Mouse (Mus musculus) midbrain, embryonic 15.5 days (tissue): ENCODE measurements around the gene Klra3. TPM values are rescaled to one million over a fixed set of nuclear protein-coding genes. Genes with fewer than 3 reads are reported as not detected.
"Not testable (repeated sequence)": the region's sequence is repeated elsewhere in the genome, so short reads cannot be mapped to it uniquely, and the experiment has no call there.

ENCODE experiments used
- ATAC-seq: fragments of 200-750 bp; cut with Nextera tagmentation; replicated peaks from 2 replicates; pipeline ENCODE4 v1.8.0; 2017; ENCODE audit warnings: moderate TSS enrichment
- H3K27ac ChIP-seq: fragments of 300-500 bp; sonication (generic); 2 replicates; pipeline ENCODE4 v1.5.1; 2015; ENCODE audit warnings: mild to moderate bottlenecking, inconsistent platforms
- H3K27me3 ChIP-seq: fragments of 300-500 bp; sonication (generic); replicated peaks from 2 replicates; pipeline ENCODE4 v1.6.1; 2015; ENCODE audit warnings: inconsistent platforms
- H3K36me3 ChIP-seq: fragments of 300-500 bp; sonication (generic); replicated peaks from 2 replicates; pipeline ENCODE4 v1.6.1; 2015; ENCODE audit warnings: inconsistent platforms
- H3K4me1 ChIP-seq: fragments of 300-500 bp; sonication (generic); 2 replicates; pipeline ENCODE4 v1.6.1; 2015; ENCODE audit warnings: inconsistent platforms
- H3K4me2 ChIP-seq: fragments of 300-500 bp; sonication (generic); 2 replicates; pipeline ENCODE4 v1.6.1; 2015; ENCODE audit warnings: inconsistent platforms, mild to moderate bottlenecking, moderate library complexity
- H3K4me3 ChIP-seq: fragments of 300-500 bp; sonication (generic); 2 replicates; pipeline ENCODE4 v1.5.1; 2015; ENCODE audit warnings: mild to moderate bottlenecking, inconsistent platforms
- H3K9ac ChIP-seq: fragments of 300-500 bp; sonication (generic); 2 replicates; pipeline ENCODE4 v1.6.1; 2015; ENCODE audit warnings: mild to moderate bottlenecking, inconsistent platforms
- H3K9me3 ChIP-seq: fragments of 300-500 bp; sonication (generic); 2 replicates; pipeline ENCODE4 v1.6.1; 2016; ENCODE audit warnings: inconsistent platforms
- WGBS: fragments of 180-500 bp; shearing (Covaris S2); methylation state at CpG from one replicate; pipeline ENCODE4 v1.1.7; 2015; ENCODE audit warnings: mixed read lengths; 5-methylcytosine and 5-hydroxymethylcytosine counted together
- polyA plus RNA-seq: library from polyadenylated mRNA; unstranded; fragments of >200 nt; fragmentation: Nextera tagmentation; extraction: Ambion mirVana; gene quantifications from 2 replicates; pipeline ENCODE4 v1.2.1, GENCODE M21; 2015

The Klra3 gene
- not detected in 2 replicates for polyA plus RNA-seq

DNA sequence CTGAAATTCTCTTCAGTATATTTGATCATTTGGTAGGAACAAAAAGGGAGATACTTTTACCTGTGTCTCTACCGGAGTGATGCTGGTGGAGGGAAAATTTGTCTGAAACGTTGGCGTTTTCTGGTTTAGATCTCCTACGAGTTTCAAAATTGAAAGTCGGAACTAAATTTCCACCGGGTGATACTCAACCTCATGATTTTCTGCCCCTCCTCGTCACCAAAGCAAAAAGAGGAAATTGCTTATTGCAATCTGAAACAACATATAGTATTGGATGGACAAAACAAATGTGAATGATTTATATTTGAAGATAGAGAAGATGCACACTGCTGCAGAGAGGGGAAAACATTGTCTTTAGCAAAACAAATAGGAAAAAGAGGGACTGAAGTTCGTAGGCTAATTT, at the start of gene Klra3:
Klra3 (minus strand) TSS at position 164 of the 400 bp plus-strand sequence.
- Histone ChIP-seq H3K4me3 (no peak within 1 kb of the TSS), H3K36me3 (no peaks in the 10 kb centered on the region), H3K27me3 (no peaks in the 10 kb centered on the region), H3K9me3 (no peaks in the 10 kb centered on the region; the same call in 1 of the 2 replicates), H3K9ac (no peak within 1 kb of the TSS), H3K27ac (no peak within 1 kb of the TSS), H3K4me1 (no peaks in the 10 kb centered on the region), H3K4me2 (no peak within 1 kb of the TSS)
- no peak for ATAC-seq
- WGBS, result 84% methylated on average over 8 of the region's 8 CpGs

DNA sequence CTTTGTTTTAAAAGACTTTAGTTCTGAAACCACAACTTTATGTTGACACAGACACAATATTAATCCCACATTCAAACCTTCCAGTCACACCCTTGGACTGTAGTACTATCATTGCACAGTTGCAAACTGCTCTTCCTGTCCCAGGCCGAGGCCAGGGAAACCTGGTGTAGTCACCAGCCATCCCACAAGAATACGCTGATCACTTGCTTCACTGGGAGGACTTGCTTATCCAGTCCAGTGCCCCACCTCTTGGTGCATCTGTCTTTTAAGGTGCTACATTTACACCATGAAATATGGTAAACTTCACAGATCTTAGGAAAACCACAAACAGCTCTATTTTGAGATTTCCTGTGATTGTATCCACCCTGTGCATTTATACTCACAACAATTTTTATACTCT, 49.4 kb upstream of the Klra3 start, which contains the start of gene Klra1:
Klra1 (minus strand) TSS at position 125 of the 400 bp plus-strand sequence.
- Histone ChIP-seq H3K36me3 (no peaks in the 10 kb centered on the region), H3K27ac (no peak within 1 kb of the TSS), H3K9ac (no peak within 1 kb of the TSS), H3K27me3 (no peaks in the 10 kb centered on the region), H3K4me2 (no peak within 1 kb of the TSS), H3K9me3 (peaks cover 9% of the 10 kb centered on the region; the same call in 1 of the 2 replicates), H3K4me3 (no peak within 1 kb of the TSS), H3K4me1 (no peaks in the 10 kb centered on the region)
- ATAC-seq, result no peak
- WGBS, result 76% methylated on average over 2 of the region's 2 CpGs

DNA sequence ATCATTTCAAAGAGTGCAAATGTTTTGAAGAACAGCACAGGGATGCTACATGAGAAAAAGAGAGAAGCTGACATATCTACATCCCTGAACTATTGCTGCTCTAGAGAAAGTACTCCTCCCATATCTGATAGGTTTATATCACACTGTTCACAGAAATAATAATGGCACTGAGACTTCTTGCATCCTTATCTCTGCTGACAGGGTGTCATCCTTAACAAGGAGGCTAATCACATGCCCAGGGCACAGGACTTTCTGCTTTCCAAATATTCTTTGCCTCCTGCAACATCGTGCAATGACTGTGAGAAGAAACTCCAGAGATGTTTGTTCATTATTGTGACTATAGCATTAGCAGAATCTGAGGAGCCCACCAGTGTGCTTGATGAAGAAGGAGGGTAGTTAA, 48.4 kb upstream of the Klra3 start:
- no peak overlapping the region for H3K4me2 ChIP-seq
- no peaks in the 10 kb centered on the region for H3K36me3 ChIP-seq
- ATAC-seq, result no peak
- H3K27me3 ChIP-seq, result no peaks in the 10 kb centered on the region
- H3K9ac ChIP-seq, result no peak overlapping the region
- H3K9me3 ChIP-seq, result peaks cover 4% of the 10 kb centered on the region; the same call in 1 of the 2 replicates
- no peak overlapping the region for H3K4me3 ChIP-seq
- H3K4me1 ChIP-seq, result no peaks in the 10 kb centered on the region
- H3K27ac ChIP-seq, result no peak overlapping the region
- 49% methylated on average over 1 of the region's 1 CpGs for WGBS

DNA sequence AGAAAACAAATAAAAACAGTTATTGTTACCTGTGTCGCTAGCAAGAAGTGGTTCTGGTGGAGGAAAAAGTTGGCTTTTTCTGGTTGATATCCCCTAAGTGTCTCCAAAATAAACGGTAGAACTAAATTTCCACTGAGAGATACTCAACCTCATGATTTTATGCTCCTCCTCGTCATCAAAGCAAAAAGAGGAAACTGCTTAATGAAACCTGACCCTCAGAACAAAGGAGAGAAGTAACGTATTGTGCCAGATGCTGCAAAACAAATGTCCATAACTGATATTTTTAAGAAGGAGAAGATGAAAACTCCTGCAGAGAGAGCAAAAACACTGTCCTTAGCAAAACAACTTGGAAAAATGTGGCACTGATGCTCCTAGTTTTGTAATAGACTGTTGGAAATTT, 45.0 kb upstream of the Klra3 start:
- 82% methylated on average over 4 of the region's 4 CpGs for WGBS
- Histone ChIP-seq H3K9me3 (peaks cover 7% of the 10 kb centered on the region; the same call in 1 of the 2 replicates), H3K36me3 (no peaks in the 10 kb centered on the region), H3K27me3 (no peaks in the 10 kb centered on the region), H3K4me2 (no peak overlapping the region), H3K9ac (no peak overlapping the region), H3K4me3 (no peak overlapping the region), H3K4me1 (no peaks in the 10 kb centered on the region), H3K27ac (no peak overlapping the region)
- no peak for ATAC-seq

DNA sequence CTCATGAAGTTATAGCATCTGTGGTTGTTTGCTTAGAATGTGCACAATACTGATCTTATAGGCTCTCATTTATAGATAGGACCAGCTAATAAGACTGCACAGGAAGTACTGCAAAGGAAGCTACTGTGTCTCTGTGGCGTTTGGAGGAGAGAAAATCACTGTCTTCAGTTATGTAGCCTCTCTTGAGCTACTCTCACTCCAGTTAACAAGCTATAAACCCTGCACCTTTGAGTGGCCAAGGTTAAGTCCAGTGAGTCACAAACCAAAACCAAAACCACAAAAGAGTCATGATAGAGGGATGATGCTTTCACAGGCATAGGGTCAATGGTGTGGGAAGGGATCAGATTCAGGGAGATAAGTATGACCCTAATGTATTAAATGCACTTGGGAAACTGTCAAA, 8.0 kb upstream of the Klra3 start:
- 39% methylated on average over 1 of the region's 1 CpGs for WGBS
- H3K4me2 ChIP-seq, ATAC-seq, H3K27me3 ChIP-seq, H3K9ac ChIP-seq, H3K4me1 ChIP-seq, H3K27ac ChIP-seq, H3K9me3 ChIP-seq, H3K4me3 ChIP-seq, H3K36me3 ChIP-seq: not testable (repeated sequence)

DNA sequence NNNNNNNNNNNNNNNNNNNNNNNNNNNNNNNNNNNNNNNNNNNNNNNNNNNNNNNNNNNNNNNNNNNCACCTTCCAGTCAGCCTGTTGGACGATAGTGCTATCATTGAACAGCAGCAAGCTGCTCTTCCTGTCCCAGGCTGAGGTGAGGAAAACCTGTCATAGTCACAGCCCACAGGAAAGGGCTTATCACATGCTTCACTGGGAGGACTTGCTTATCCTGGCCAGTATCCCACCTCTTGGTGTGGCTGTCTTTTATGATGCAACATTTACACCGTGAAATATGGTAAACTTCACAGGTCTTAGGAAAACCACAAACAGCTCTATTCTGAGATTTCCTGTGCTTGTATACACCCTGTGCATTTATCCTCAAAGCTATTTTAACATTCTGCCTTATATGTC, 4.6 kb upstream of the Klra3 start:
- H3K4me1 ChIP-seq, H3K27me3 ChIP-seq, H3K4me3 ChIP-seq, H3K27ac ChIP-seq, H3K4me2 ChIP-seq, H3K9ac ChIP-seq, H3K9me3 ChIP-seq, H3K36me3 ChIP-seq, ATAC-seq: not testable (repeated sequence)
- 84% methylated on average over 2 of the region's 2 CpGs for WGBS

DNA sequence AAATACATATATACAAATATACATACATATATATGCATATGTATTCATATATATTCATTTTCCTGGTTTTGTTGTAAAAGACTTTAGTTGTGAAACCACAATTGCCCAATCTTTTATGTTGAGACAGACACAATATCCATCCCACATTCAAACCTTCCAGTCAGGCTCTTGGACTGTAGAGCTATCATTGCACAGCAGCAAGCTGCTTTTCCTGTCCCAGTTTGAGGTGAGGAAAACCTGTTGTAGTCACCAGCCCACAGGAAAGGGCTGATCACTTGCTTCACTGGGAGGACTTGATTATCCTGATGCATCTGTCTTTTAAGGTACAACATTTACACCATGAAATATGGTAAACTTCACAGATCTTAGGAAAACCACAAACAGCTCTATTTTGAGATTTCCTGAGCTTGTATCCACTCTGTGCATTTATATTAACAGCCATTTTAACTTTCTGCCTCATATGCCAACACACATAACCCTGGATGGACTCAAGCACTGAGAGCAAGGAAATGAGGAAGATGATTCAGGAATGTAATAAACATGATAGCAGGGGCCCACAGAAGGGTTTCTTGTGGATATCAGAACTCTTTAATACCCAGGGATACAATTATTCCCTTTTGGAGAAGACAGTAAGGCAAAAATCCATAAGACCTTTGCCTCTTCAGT, 49.3 kb downstream of the Klra3 start:
- H3K36me3 ChIP-seq, result no peaks in the 10 kb centered on the region
- H3K4me3 ChIP-seq, result no peak overlapping the region
- no peaks in the 10 kb centered on the region for H3K4me1 ChIP-seq
- H3K27ac ChIP-seq, result no peak overlapping the region
- ATAC-seq, result no peak
- H3K9me3 ChIP-seq, result no peaks in the 10 kb centered on the region
- no peaks in the 10 kb centered on the region for H3K27me3 ChIP-seq
- H3K9ac ChIP-seq, result no peak overlapping the region
- H3K4me2 ChIP-seq, result no peak overlapping the region

DNA sequence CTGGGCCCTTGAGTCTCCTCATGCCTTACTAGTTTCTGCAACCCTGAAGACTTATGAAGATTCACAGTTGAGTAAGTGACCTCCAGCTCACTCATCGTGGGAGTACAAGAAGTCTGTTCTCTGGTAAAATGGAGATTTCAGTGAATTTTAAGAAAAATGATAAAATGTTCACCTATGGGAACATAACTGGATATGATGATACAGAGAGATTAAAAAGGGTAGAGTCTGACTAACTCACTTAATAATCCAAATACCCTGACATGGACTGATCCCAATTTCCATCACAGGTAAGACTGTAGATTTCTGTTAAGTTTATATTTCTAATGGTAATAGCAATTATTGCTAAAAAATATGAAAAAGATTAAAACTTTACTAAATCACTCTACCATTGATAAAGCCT, 55.5 kb downstream of the Klra3 start, which contains the start of gene Klra10:
Klra10 (minus strand) TSS at position 101 of the 400 bp plus-strand sequence.
- H3K27ac ChIP-seq, H3K4me1 ChIP-seq, ATAC-seq, H3K27me3 ChIP-seq, H3K4me2 ChIP-seq, H3K9ac ChIP-seq, H3K36me3 ChIP-seq, H3K4me3 ChIP-seq, H3K9me3 ChIP-seq: not testable (repeated sequence)
- 71% methylated on average over 1 of the region's 1 CpGs for WGBS

Other genes with a start within 250 kb of the Klra3 start
- not detected in 2 replicates for gene Klra8, start 207.7 kb downstream of the Klra3 start, polyA plus RNA-seq
- not detected in 2 replicates for gene Klra9, start 144.5 kb downstream of the Klra3 start, polyA plus RNA-seq
- gene Klra7, start 104.3 kb downstream of the Klra3 start, polyA plus RNA-seq, result not detected in 2 replicates
- not detected in 2 replicates for gene Klra10, start 55.6 kb downstream of the Klra3 start, polyA plus RNA-seq
- not detected in 2 replicates for gene Klra1, start 49.3 kb upstream of the Klra3 start, polyA plus RNA-seq